Mouse (Mus musculus): ENCODE results near the gene 2810408A11Rik. TPM values are rescaled to one million over a fixed set of nuclear protein-coding genes. Genes with fewer than 3 reads are reported as not detected.
"Not testable (repeated sequence)": the region's sequence is repeated elsewhere in the genome, so short reads cannot be mapped to it uniquely, and the experiment has no call there.

The 2810408A11Rik gene
- polyA plus RNA-seq, 1 experiment from 2014 or later: 14.8 TPM

DNA sequence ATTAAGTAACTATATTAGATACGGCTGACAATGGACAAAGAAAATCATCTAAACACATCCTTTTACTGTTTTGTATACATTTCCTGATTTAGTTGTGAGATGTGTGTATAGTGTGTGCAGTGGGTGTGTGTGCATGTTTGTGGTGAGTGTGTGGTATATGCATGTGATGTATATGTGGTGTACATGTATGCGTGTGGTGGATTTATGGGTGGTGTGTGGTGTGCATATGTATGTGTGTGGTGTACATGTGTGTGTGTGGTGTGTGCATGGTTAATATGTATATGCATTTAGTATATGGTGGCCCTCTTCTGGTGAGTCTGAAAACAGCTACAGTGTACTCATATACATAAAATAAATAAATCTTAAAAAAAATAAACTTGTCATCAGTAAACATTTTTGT is 26.7 kb upstream of the 2810408A11Rik start:
- H3K9me3 ChIP-seq: no peaks in the 10 kb centered on the region
- no peaks in the 10 kb centered on the region for H3K27me3 ChIP-seq (replicated peaks; ENCODE audit: low read depth, poor library complexity, severe bottlenecking)
- 94% methylated on average over 2 of the region's 2 CpGs for WGBS
- DNase-seq (ENCODE audit: low spot score): no peak
- H3K36me3 ChIP-seq (replicated peaks): no peaks in the 10 kb centered on the region
- no peak overlapping the region for H3K4me3 ChIP-seq
- H3K27ac ChIP-seq (replicated peaks): no peak overlapping the region
- H3K4me1 ChIP-seq: peaks cover 6% of the 10 kb centered on the region

DNA sequence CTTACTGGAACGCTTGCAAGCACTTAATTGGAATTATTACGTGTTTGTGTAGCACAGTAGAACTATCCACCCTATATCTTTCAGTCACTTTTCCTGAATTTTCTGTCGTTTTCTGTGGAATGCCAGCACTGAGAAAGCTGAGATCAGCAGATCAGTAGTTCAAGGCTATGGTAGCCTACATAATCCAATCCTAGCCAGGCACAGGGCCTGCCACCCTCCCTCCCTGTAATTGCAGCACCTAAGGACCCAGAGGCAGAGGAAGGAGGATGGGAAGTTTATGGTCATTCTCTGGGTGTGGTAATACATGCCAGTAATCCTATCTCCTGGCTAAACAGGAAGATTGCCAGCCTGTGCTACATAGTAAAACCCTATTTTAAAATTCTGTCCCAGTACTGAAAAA is 22.0 kb upstream of the 2810408A11Rik start:
- 73% methylated on average over 3 of the region's 3 CpGs for WGBS
- no peak for DNase-seq (ENCODE audit: low spot score)
- Histone ChIP-seq H3K36me3 (replicated peaks) (peaks cover 19% of the 10 kb centered on the region), H3K27ac (replicated peaks) (peak overlapping the region; percentile 99), H3K4me1 (peaks cover 32% of the 10 kb centered on the region), H3K27me3 (replicated peaks; ENCODE audit: low read depth, poor library complexity, severe bottlenecking) (no peaks in the 10 kb centered on the region), H3K4me3 (peak overlapping the region; percentile 99), H3K9me3 (no peaks in the 10 kb centered on the region)

DNA sequence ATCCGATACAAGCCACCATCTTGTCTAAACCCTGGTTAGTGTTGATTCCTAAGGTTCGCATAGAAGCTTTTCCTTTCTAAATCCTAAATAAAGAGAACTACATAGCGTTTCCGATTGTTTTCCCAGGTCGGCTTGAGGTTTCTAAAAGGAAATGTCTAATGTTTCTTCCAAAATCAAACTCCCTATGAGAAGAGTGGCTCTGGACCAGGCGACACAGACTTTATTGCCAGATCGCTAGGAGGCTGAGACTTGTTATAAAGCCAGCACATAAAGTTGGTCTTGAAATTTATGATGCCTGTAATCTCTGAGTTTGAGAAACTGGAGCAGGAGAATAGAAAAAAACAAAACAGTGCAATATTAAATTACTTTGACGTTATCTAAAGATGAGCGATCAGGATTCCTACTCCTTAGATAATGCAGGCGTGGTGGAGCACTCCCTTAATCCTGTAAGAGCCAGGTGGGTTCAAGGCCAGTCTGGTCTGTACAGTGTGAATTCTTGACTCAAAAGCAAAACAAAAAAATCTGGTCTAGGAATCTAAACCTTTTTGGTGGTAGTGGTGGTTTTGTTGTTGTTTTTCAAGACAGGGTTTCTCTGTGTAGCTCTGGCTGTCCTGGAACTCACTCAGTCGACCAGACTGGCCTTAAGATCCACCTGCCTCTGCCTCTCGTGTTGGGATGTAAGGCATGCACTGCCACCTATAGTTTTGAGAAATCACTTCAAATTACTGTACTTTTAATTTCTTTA is 21.4 kb upstream of the 2810408A11Rik start:
- no peak for DNase-seq (ENCODE audit: low spot score)
- no peaks in the 10 kb centered on the region for H3K27me3 ChIP-seq (replicated peaks; ENCODE audit: low read depth, poor library complexity, severe bottlenecking)
- H3K9me3 ChIP-seq: no peaks in the 10 kb centered on the region
- peaks cover 25% of the 10 kb centered on the region for H3K36me3 ChIP-seq (replicated peaks)
- peak overlapping the region; percentile 99 for H3K27ac ChIP-seq (replicated peaks)
- peak overlapping the region; percentile 99 for H3K4me3 ChIP-seq
- WGBS: 6% methylated on average over 12 of the region's 12 CpGs
- peaks cover 37% of the 10 kb centered on the region for H3K4me1 ChIP-seq

- peaks cover 42% of the 10 kb centered on the region for H3K4me1 ChIP-seq
- H3K27me3 ChIP-seq (replicated peaks; ENCODE audit: low read depth, poor library complexity, severe bottlenecking): no peaks in the 10 kb centered on the region
Measured at GRCm38 (mm10) chr11:69921114-69922011, 20.6 kb upstream of the 2810408A11Rik start, which contains the start of gene Eif5a. Gene Eif5a, minus strand, starts transcription at chr11:69921958.

DNA sequence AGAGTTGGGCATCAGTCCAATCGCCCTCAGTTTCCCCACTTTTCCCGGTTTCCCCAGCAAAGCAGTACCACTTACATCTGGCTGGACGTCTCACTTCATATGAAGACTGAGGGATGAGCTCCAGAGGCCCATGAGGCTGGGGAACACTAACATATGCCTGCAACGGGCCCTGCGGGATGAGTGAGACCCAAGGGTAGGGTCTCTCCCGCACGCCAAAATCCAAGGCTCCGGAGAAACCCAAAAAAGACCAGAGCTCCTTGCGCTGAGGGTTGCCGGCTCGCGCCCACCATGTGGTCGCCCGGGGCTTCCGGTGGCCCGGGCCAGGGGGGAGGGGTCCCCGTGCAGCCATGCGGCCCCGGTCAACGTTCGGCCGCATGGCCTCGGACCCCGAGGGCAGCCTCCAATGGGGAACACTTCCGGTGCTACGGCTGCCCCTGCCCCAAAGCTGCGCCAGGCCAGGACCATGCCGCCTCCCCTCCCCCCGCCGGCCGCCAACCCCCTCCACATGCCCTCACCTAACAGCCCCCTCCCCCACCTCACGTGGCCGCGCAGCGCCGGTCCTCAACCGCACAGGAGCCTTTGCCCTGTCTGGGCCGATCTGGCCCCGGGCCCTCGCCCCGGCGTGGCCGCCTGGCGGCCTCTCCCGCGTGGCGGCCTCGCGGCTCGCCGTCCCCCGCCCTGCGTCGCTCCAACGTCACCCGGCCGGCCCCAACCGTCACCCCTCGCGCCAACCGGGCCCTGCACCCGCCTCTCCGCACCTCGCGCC is 19.7 kb upstream of the 2810408A11Rik start:
- Histone ChIP-seq H3K27me3 (replicated peaks; ENCODE audit: low read depth, poor library complexity, severe bottlenecking) (no peaks in the 10 kb centered on the region), H3K36me3 (replicated peaks) (peaks cover 42% of the 10 kb centered on the region), H3K4me3 (peak overlapping the region; percentile 99), H3K4me1 (peaks cover 51% of the 10 kb centered on the region), H3K27ac (replicated peaks) (peak overlapping the region; percentile 99), H3K9me3 (no peaks in the 10 kb centered on the region)
- DNase-seq (ENCODE audit: low spot score): peak; percentile 80
- under 1% methylated on average over 64 of the region's 65 CpGs for WGBS

More at GRCm38 (mm10) chr11:69921114-69922011, 20.6 kb upstream of the 2810408A11Rik start, which contains the start of gene Eif5a:
- Histone ChIP-seq H3K36me3 (replicated peaks) (peaks cover 33% of the 10 kb centered on the region), H3K4me3 (peak within 1 kb of the TSS; percentile 99), H3K27ac (replicated peaks) (peak within 1 kb of the TSS; percentile 99), H3K9me3 (no peaks in the 10 kb centered on the region)
- peak; percentile 100 for DNase-seq (ENCODE audit: low spot score)
- WGBS: under 1% methylated on average over 78 of the region's 78 CpGs

DNA sequence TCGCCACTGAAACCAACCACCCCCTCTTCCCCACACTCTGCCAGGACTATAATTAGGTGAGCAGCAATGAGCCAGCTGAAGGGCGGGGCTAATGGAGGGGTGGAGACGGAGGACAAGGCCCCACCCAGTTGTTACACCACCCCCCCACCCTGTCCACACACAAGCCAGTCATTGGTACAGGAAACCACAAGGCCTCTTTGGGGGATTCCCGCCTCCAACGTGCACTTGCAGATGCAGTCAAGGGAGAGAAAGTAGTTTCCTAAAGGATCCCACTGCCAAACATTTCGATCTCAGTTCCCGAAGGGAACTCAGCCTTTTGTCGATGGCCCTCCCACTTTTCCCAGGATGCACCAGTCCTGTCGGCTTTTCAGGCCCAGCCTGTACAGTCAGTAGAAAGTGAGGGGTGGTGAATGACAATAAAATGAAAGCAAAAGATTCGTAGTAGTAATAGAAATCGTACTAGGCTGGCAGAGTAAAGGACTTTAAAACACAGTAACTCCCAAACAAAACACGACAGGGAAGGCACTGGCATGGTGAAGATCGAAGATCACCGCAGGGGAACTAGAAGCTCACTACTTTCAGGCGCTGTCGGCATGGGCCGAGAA is 19.0 kb upstream of the 2810408A11Rik start:
- Histone ChIP-seq H3K9me3 (no peaks in the 10 kb centered on the region), H3K4me1 (peaks cover 58% of the 10 kb centered on the region), H3K27me3 (replicated peaks; ENCODE audit: low read depth, poor library complexity, severe bottlenecking) (no peaks in the 10 kb centered on the region), H3K4me3 (peak overlapping the region; percentile 99), H3K27ac (replicated peaks) (peak overlapping the region; percentile 99), H3K36me3 (replicated peaks) (peaks cover 49% of the 10 kb centered on the region)
- under 1% methylated on average over 17 of the region's 17 CpGs for WGBS
- peak; percentile 76 for DNase-seq (ENCODE audit: low spot score)

DNA sequence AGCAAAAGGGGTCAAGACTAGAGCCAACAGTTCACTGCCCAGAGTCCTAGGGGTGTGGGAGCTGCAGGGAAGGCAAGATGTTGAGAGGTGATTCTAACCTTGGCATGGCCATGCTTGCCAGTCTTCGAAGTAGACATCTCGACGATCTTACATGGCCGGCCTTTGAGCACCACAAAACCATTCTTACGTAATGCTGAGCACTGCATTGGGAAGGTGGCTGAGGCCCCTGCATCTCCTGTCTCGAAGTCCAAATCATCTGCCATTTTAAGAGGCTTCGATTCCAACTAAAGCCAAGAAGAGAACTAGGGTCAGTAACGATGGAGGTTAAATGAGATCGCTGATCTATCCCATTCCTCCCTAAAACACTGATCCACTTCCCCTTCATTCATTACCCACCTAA is 18.3 kb upstream of the 2810408A11Rik start:
- H3K27me3 ChIP-seq (replicated peaks; ENCODE audit: low read depth, poor library complexity, severe bottlenecking): no peaks in the 10 kb centered on the region
- DNase-seq (ENCODE audit: low spot score): no peak
- H3K4me1 ChIP-seq: peaks cover 63% of the 10 kb centered on the region
- WGBS: 84% methylated on average over 9 of the region's 9 CpGs
- no peaks in the 10 kb centered on the region for H3K9me3 ChIP-seq
- H3K4me3 ChIP-seq: peak overlapping the region; percentile 99
- H3K27ac ChIP-seq (replicated peaks): no peak overlapping the region
- H3K36me3 ChIP-seq (replicated peaks): peaks cover 51% of the 10 kb centered on the region

DNA sequence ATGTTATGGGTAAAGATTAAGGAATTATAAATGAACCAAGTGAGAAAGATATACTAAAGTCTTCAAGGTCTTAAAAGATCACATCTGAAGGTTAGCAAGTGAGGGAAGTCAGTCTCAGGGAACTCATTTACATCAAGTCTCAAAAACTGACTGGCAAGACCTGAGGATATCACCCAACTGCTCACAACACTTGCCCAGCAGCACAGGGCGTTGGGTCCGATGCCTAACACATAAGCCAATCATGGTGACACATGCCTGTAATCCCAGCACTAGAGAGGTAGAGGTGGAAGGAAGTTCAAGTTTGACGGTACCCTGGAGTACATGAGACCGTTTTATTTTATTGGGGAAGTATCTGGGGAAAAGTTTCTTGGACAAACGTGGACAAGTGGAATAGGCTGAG is 17.3 kb upstream of the 2810408A11Rik start:
- no peaks in the 10 kb centered on the region for H3K9me3 ChIP-seq
- no peak overlapping the region for H3K27ac ChIP-seq (replicated peaks)
- no peak for DNase-seq (ENCODE audit: low spot score)
- 86% methylated on average over 5 of the region's 5 CpGs for WGBS
- H3K4me1 ChIP-seq: peaks cover 69% of the 10 kb centered on the region
- H3K36me3 ChIP-seq (replicated peaks): peaks cover 56% of the 10 kb centered on the region
- 0 out of 2 replicates have a peak overlapping the region, but pooled peaks have one; percentile 99 for H3K4me3 ChIP-seq
- no peaks in the 10 kb centered on the region for H3K27me3 ChIP-seq (replicated peaks; ENCODE audit: low read depth, poor library complexity, severe bottlenecking)

DNA sequence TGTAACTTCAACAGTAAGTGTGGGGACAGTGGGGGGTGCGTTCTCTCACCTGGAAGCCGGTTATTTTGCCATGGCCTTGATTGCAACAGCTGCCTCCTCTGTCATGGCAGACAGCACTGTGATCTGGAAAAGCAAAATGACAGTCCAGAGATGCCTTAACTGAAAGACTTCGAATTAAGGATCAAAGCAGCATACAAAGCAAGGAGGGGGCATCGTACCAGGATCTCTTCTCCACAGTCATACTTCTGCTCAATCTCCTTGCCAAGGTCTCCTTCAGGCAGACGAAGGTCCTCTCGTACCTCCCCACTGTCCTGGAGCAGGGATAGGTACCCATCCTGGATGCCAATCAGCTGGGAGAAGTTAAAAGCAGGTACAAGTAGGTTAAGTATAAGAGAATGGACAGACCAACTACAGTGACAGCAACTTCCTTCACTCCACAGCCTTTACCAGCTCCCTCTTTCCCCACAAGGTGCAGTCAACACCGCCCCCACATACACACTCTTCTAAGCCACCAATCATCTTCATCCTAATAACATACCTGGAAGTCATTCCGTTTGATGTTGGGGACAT is 16.7 kb upstream of the 2810408A11Rik start:
- peak overlapping the region; percentile 26; the same call in 1 of the 2 replicates for H3K4me3 ChIP-seq
- peaks cover 68% of the 10 kb centered on the region for H3K4me1 ChIP-seq
- 83% methylated on average over 8 of the region's 8 CpGs for WGBS
- no peak for DNase-seq (ENCODE audit: low spot score)
- H3K36me3 ChIP-seq (replicated peaks): peaks cover 63% of the 10 kb centered on the region
- H3K9me3 ChIP-seq: no peaks in the 10 kb centered on the region
- no peak overlapping the region for H3K27ac ChIP-seq (replicated peaks)
- H3K27me3 ChIP-seq (replicated peaks; ENCODE audit: low read depth, poor library complexity, severe bottlenecking): no peaks in the 10 kb centered on the region

DNA sequence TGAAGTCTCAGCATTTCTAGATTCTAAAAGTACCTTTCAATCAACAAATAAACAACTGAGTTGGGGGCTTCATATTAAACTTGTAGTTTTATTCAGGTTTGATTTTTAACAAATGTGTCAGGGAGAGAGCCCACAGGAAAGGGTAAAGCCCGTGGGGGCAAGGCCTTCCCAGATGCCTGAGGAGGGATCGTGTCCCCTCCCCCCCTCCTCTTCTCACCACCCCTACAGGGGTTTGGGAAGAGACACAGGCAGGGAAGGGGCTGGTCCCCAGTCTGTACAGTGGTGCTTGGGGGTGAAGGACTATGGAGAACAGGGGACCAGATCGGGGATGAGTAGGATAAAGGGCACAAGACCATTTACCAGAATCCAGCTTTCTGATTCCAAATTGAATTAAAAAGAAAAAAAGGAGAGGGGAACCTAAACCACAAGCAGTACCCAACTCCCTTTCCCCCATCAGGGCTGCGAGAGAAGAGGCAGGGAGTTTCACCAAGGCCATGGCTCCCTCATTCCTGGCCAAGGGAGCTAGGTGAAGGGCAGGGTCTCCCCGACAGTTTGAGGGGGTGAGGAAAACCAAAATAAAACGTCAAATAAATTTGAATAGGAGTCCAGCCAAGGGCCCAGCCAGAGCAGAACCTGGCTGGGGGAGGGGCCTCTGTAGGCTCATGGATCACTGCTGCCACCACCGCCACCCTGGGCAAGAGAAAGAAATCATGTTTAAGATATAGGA is 16.0 kb upstream of the 2810408A11Rik start:
- Histone ChIP-seq H3K36me3 (replicated peaks) (peaks cover 69% of the 10 kb centered on the region), H3K4me3 (peak overlapping the region; percentile 73; the same call in 1 of the 2 replicates)

More for the DNA sequence above, 16.0 kb upstream of the 2810408A11Rik start:
- H3K27ac ChIP-seq (replicated peaks); H3K9me3 ChIP-seq; DNase-seq (ENCODE audit: low spot score); H3K27me3 ChIP-seq (replicated peaks; ENCODE audit: low read depth, poor library complexity, severe bottlenecking): not testable (repeated sequence)
- peaks cover 64% of the 10 kb centered on the region for H3K4me1 ChIP-seq
- WGBS: 68% methylated on average over 7 of the region's 7 CpGs
